Mouse (Mus musculus): ENCODE results near the gene Mavs.

The Mavs gene

DNA sequence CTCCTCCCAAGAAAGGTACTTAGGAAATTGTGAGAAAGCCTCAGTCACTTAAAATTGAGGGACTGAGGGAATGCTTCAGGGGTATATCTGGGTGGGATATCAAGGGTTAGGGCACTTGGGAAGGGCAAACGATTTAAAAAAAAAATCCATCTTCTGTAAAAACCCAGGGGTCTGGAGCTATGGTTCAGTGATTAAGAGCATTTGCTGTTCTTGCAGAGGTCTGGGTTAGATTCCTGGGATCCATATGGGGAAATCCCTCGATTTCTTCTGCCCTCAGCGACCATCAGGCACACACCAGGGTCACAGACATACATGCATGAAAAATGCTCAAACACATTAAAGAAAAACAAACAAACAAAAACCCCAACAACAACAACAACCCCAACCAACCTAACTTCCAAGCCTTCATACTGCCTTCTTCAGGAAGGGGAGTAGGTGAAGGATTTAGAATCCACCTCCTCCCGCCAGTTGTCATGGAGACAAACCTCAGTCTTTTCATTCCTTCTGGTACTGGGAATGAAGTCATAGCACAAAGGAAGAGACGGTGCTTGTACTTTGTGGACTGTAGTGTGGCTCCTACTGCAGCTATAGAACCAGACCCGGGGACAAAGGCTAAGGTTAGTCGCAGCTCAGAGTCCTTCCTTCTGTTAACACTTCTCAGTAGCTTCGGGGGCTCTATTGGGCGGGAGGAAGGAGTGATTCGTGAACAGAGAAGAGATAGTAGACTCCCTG is 27.8 kb downstream of the Mavs start:
- DNase-seq (ENCODE audit: low spot score): no peak

DNA sequence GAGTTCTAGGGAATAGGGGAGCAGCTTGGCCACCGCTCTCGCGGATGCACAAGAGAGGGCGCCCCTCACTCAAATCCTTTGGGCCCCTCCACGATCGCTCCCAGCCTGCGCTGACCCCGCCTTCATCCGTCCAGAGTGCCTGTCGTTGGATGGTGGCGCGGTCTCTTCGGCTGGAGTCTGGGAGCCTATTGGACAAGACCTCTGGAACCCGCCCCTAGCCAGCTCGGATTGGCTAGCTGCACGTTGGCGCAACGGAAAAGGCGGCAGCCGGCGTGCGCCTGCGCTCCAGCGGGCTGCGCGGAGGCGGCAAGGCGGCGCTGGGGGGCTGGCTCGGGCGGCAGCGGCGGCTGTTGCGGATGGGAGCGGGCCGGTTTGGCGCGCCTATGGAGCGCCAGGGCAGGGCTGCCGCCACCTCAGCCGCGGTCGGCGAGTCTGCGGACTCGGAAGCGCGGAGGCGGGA is 28.4 kb downstream of the Mavs start, which contains the start of gene Pank2:
Gene Pank2 (plus strand): TSS at position 283 of the 460 bp plus-strand sequence.
- DNase-seq (ENCODE audit: low spot score): peak; percentile 91

DNA sequence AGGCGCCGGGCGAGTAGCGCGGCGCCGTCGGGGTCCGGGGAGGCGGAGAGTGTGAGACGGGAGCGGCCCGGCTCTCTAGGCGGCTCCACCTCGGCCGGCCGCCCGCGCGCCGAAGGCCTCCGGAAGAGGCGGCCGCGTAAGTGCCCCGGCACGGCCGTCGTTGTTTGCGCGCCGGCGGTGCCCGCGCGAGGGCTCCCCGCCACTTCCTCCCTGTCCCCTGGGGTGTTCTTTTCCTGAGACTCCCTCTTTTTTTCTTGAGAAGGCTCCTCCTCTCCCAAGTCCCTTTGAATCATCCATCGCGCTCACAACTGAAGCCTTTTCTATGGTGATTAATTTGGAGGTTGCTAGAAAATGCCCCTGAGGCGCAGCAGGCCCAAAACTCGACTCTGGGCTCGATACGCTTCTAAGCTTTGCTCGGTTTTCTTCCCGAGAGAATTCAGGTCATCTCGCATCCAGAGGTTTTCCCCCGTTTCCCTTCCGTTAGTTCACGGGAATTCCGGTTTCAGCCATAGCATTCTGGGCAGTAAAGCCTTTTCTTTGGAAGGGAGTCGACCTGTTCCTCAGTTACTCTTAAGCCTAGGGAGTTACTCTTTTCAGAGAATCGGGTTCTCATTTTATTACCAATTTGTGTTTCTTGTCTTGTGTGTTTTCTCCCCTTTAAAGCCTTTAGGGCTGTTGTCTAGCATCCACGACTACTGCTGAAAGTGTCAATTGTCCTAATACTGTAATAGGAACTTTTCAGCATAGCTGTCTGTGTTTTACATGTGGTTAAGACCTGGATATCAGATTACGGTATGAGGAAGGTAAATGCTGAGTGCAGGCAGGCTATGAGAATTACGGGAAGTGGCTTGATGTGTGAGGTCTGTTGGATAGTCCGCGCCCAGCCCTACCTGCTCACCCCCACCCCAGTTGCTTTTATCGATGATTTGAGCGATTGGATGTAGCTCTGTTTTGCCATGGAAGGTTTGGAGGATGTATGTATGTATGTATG is 29.1 kb downstream of the Mavs start:
- peak; percentile 33 for DNase-seq (ENCODE audit: low spot score)

DNA sequence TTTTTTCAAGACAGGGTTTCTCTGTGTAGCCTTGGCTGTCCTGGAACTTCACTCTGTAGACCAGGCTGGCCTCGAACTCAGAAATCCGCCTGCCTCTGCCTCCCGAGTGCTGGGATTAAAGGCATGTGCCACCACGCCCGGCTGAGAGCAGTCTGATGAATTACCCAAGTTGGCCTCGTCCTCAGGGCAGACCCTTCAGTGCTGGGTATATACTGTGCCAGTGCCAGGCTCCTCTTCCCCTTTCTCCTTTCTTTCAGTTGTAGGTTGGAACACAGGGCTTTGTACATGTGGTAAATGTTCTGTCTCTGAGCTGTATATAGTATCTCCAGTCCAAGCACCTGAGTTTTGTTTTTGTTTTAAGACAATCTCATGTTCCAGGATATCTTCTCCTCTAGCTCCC is 30.2 kb downstream of the Mavs start:
- no peak for DNase-seq (ENCODE audit: low spot score)

DNA sequence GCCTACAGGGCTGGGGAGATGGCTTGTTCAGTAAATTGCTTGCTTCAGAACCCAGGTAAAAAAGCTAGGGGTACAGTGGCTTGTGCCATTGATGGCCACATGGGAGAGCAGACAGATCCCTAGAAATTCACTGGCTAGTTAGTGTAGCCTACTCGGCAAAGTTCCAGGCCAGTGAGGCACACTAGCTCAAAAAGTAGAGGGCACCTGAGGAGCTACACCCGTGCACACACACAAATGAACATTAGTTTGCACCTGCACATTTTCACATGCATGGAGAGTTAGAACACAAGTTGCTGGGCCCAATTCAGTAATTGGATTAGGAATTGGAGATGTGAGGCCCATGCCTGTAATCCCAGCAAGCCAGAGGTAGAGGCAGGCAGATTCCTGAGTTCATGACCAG is 31.2 kb downstream of the Mavs start:
- DNase-seq (ENCODE audit: low spot score): no peak

- no peak for DNase-seq (ENCODE audit: low spot score)
These were observed 41.6 kb downstream of the Mavs start for GRCm38 (mm10) chr2:131275493-131275892.

DNA sequence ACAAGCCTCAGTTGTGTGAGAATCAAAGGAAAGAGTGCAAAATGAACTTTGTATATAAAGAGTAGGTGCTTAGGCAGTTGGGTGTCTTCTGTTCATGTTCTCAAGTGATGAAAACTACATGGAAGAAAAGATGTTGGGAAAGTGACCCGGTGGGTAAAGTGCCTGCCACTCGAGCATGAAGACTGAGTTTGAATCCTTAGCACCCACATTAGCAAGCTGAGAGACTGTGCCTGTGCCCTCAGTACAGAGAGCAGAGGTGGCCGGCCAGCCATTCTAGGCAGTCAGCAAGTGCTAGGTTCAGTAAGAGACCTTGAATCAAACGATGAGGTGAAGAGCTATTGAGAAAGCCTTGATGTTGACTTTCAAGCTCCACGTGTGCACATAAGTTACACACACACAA is 42.9 kb downstream of the Mavs start:
- DNase-seq (ENCODE audit: low spot score): no peak

- DNase-seq (ENCODE audit: low spot score): no peak
These were observed 47.7 kb downstream of the Mavs start for GRCm38 (mm10) chr2:131281596-131281995.

GRCm38 (mm10) chr2:131286276-131286675 is 52.4 kb downstream of the Mavs start:
- no peak for DNase-seq (ENCODE audit: low spot score)

GRCm38 (mm10) chr2:131290669-131291068 is 56.8 kb downstream of the Mavs start:
- no peak for DNase-seq (ENCODE audit: low spot score)

DNA sequence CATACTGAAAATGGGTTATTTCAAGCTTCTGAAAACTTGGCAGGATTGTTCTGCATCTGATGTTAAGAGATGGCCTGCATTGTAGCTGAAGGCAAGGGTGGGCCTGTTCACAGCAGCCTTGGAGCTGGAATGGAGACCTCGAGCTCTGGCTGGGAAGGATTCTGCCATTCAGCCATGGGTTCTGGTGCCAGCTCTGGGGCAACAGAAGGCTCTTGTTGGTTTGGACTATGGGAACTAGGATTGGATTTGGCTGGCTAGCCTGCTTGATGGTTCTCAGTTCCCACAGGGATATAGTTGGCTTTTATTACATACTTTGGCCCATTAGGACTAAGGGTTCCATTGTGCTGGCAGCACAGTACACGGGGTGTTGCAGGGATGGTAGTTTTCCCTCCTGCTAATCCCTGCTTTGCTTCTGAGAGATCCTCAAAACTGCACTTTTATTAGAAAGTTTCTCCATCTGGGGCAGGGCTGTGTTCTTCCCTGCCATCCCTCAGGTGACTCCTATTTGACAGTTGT is 62.9 kb downstream of the Mavs start:
- DNase-seq (ENCODE audit: low spot score): no peak

Data from ovary, postnatal 14 days (tissue).